Comparison of ENCODE assay signal across 11 mouse cellular contexts in genomic region chr4:43400976-43401375, GRCm38 (mm10). TPM values are rescaled to one million over a fixed set of nuclear protein-coding genes. Genes with fewer than 3 reads are reported as not detected.
A peak's percentile ranks its signal among the peaks of the same experiment; 100 is the strongest.
DNase-seq lines count a peak whose midpoint lies in the region; ATAC-seq lines count a peak whose summit lies in the region.
"Had no signal": no experiment of that assay in that cellular context is flagged by ENCODE, and none has a peak within 500 bp of the region (broad histone marks: within the 10 kb centered on the region; RNA-seq: fewer than 3 reads in every experiment).

No protein-coding gene starts in this region.

- H3K27ac ChIP-seq in kidney, embryonic 16.5 days (ENCODE audit: low read length) = peak overlapping the region; percentile 43
- 0 out of 2 replicates have a peak overlapping the region, but pooled peaks have one; percentile 0 for H3K27ac ChIP-seq in brown adipose tissue, adult 24 weeks (replicated peaks; ENCODE audit: low read depth, low read length)
- 0 out of 2 replicates have a peak overlapping the region, but pooled peaks have one; percentile 60 for H3K27ac ChIP-seq in embryonic facial prominence, embryonic 12.5 days
- peak overlapping the region; percentile 68 for H3K27ac ChIP-seq in lung, embryonic 16.5 days (ENCODE audit: low read length)
- H3K27ac ChIP-seq: liver, embryonic 15.5 days had no signal

- no peaks in the 10 kb centered on the region for H3K27me3 ChIP-seq in kidney, embryonic 16.5 days (ENCODE audit: insufficient read depth, low read length)
- no peaks in the 10 kb centered on the region for H3K27me3 ChIP-seq in embryonic facial prominence, embryonic 12.5 days
- no peaks in the 10 kb centered on the region for H3K27me3 ChIP-seq in lung, embryonic 16.5 days (ENCODE audit: control insufficient read depth, insufficient read depth, low read depth, low read length)

- H3K4me3 ChIP-seq in kidney, embryonic 16.5 days (ENCODE audit: low read length) = no peak overlapping the region
- no peak overlapping the region for H3K4me3 ChIP-seq in brown adipose tissue, adult 24 weeks (ENCODE audit: insufficient read depth, low read depth, low read length)
- no peak overlapping the region for H3K4me3 ChIP-seq in embryonic facial prominence, embryonic 12.5 days
- H3K4me3 ChIP-seq in lung, embryonic 16.5 days (ENCODE audit: low read length) = no peak overlapping the region
- H3K4me3 ChIP-seq: liver, embryonic 15.5 days had no signal

- H3K4me2 ChIP-seq in kidney, embryonic 16.5 days (replicated peaks; ENCODE audit: low read depth, low read length) = 0 out of 2 replicates have a peak overlapping the region, but pooled peaks have one; percentile 1
- H3K4me2 ChIP-seq in embryonic facial prominence, embryonic 12.5 days (replicated peaks) = peak overlapping the region; percentile 25; the same call in 1 of the 2 replicates
- H3K4me2 ChIP-seq in lung, embryonic 16.5 days (ENCODE audit: low read depth, low read length) = no peak overlapping the region
- H3K4me2 ChIP-seq: liver, embryonic 15.5 days had no signal

- ATAC-seq in kidney, embryonic 16.5 days (ENCODE audit: low FRiP score, low TSS enrichment) = peak; percentile 87
- peak; percentile 76 for ATAC-seq in embryonic facial prominence, embryonic 12.5 days (ENCODE audit: insufficient number of reproducible peaks, insufficient read depth, low FRiP score, low TSS enrichment)
- 0 out of 2 replicates have a peak, but pooled peaks have one; percentile 8 for ATAC-seq in lung, embryonic 16.5 days (ENCODE audit: low read depth)

- WGBS in kidney, embryonic 16.5 days = 18% methylated on average over 10 of the region's 10 CpGs
- WGBS in embryonic facial prominence, embryonic 12.5 days = 16% methylated on average over 10 of the region's 10 CpGs
- 25% methylated on average over 10 of the region's 10 CpGs for WGBS in lung, embryonic 16.5 days

- DNase-seq in kidney, postnatal 14 days = no peak
- DNase-seq in cerebellum, postnatal 36 days = no peak
- no peak for DNase-seq in left cerebral cortex, adult 8-10 months (ENCODE audit: low spot score in 2 of 2)
- no peak for DNase-seq in layer of hippocampus, postnatal 14 days (ENCODE audit: low spot score in 2 of 2)
- DNase-seq: cerebellum, adult 8-10 months; right cerebral cortex, postnatal 14 days had no signal

- H3K4me1 ChIP-seq in kidney, embryonic 16.5 days (ENCODE audit: insufficient read depth, low read length) = peaks cover 49% of the 10 kb centered on the region
- H3K4me1 ChIP-seq in brown adipose tissue, adult 24 weeks (ENCODE audit: control insufficient read depth, insufficient read depth, insufficient read length, low read length) = peaks cover 46% of the 10 kb centered on the region
- peaks cover 53% of the 10 kb centered on the region for H3K4me1 ChIP-seq in embryonic facial prominence, embryonic 12.5 days
- peaks cover 44% of the 10 kb centered on the region for H3K4me1 ChIP-seq in lung, embryonic 16.5 days (replicated peaks; ENCODE audit: control insufficient read depth, insufficient read depth, low read length)
- H3K4me1 ChIP-seq: liver, embryonic 15.5 days had no signal

- no peaks in the 10 kb centered on the region for H3K9me3 ChIP-seq in kidney, embryonic 16.5 days (ENCODE audit: low read length)
- H3K9me3 ChIP-seq in embryonic facial prominence, embryonic 12.5 days = no peaks in the 10 kb centered on the region
- H3K9me3 ChIP-seq in lung, embryonic 16.5 days (ENCODE audit: control insufficient read depth, low read length) = no peaks in the 10 kb centered on the region
- H3K9me3 ChIP-seq: liver, embryonic 15.5 days had no signal

- H3K36me3 ChIP-seq in kidney, embryonic 16.5 days (ENCODE audit: insufficient read depth, low read length) = no peaks in the 10 kb centered on the region
- no peaks in the 10 kb centered on the region for H3K36me3 ChIP-seq in embryonic facial prominence, embryonic 12.5 days
- no peaks in the 10 kb centered on the region for H3K36me3 ChIP-seq in lung, embryonic 16.5 days (ENCODE audit: control insufficient read depth, insufficient read depth, low read length)
- H3K36me3 ChIP-seq: liver, embryonic 15.5 days had no signal

- H3K9ac ChIP-seq in kidney, embryonic 16.5 days (replicated peaks; ENCODE audit: low read length) = peak overlapping the region; percentile 3; the same call in 1 of the 2 replicates
- H3K9ac ChIP-seq in embryonic facial prominence, embryonic 12.5 days = no peak overlapping the region
- peak overlapping the region; percentile 38; the same call in 1 of the 2 replicates for H3K9ac ChIP-seq in lung, embryonic 16.5 days (ENCODE audit: low read length)
- H3K9ac ChIP-seq: liver, embryonic 15.5 days had no signal

RNA-seq across cellular contexts. Expression of gene Rusc2, which starts 19.2 kb away (rescaled TPM):
- 10.3 and 13.4 TPM in 2 replicates for polyA plus RNA-seq in kidney, embryonic 16.5 days (2015; fragmentation: Nextera tagmentation; extraction: Ambion mirVana)
- 13.0 and 14.6 TPM in 2 replicates for polyA plus RNA-seq in brown adipose tissue, adult 24 weeks (2012; ENCODE audit: insufficient read depth, insufficient read length, missing spikeins)
- polyA plus RNA-seq in embryonic facial prominence, embryonic 12.5 days (2016; fragmentation: Nextera tagmentation; extraction: Ambion mirVana) = 15.7 and 18.1 TPM in 2 replicates
- polyA plus RNA-seq in lung, embryonic 16.5 days (2015; fragmentation: Nextera tagmentation; extraction: Ambion mirVana) = 12.9 and 15.1 TPM in 2 replicates
- 100 to 1,000 TPM; 116 to 144 (median 123) TPM for total RNA-seq in left cerebral cortex, adult 8-10 months (2022)
- total RNA-seq in layer of hippocampus, postnatal 14 days (2021) = 100 to 1,000 TPM; 127 to 145 TPM

RNA-seq across cellular contexts. Expression of gene Fam166b, which starts 28.0 kb away (rescaled TPM):
- polyA plus RNA-seq in kidney, embryonic 16.5 days (2015; fragmentation: Nextera tagmentation; extraction: Ambion mirVana) = 0.30 and 0.50 TPM in 2 replicates
- polyA plus RNA-seq in brown adipose tissue, adult 24 weeks (2012; ENCODE audit: insufficient read depth, insufficient read length, missing spikeins) = not detected in 2 replicates
- 0.27 TPM in 1 of 2 replicates, not detected in the other for polyA plus RNA-seq in embryonic facial prominence, embryonic 12.5 days (2016; fragmentation: Nextera tagmentation; extraction: Ambion mirVana)
- 0.87 and 1.4 TPM in 2 replicates for polyA plus RNA-seq in lung, embryonic 16.5 days (2015; fragmentation: Nextera tagmentation; extraction: Ambion mirVana)
- total RNA-seq in left cerebral cortex, adult 8-10 months (2022) = 1 to 10 TPM; 1.3 to 1.9 (median 1.4) TPM
- 1 to 10 TPM in 1 of 2 experiments, under 1 TPM in 1; 0.76 to 2.4 TPM for total RNA-seq in layer of hippocampus, postnatal 14 days (2021)
- polyA plus RNA-seq: liver, embryonic 15.5 days had no signal

RNA-seq across cellular contexts. Expression of gene Tesk1, which starts 40.8 kb away (rescaled TPM):
- 3.0 and 3.5 TPM in 2 replicates for polyA plus RNA-seq in kidney, embryonic 16.5 days (2015; fragmentation: Nextera tagmentation; extraction: Ambion mirVana)
- polyA plus RNA-seq in brown adipose tissue, adult 24 weeks (2012; ENCODE audit: insufficient read depth, insufficient read length, missing spikeins) = 33.8 and 37.9 TPM in 2 replicates
- 15.4 and 16.5 TPM in 2 replicates for polyA plus RNA-seq in embryonic facial prominence, embryonic 12.5 days (2016; fragmentation: Nextera tagmentation; extraction: Ambion mirVana)
- polyA plus RNA-seq in lung, embryonic 16.5 days (2015; fragmentation: Nextera tagmentation; extraction: Ambion mirVana) = 2.2 and 3.4 TPM in 2 replicates
- total RNA-seq in left cerebral cortex, adult 8-10 months (2022) = 10 to 100 TPM; 91.7 to 98.0 (median 95.6) TPM
- 10 to 100 TPM; 63.0 to 64.4 TPM for total RNA-seq in layer of hippocampus, postnatal 14 days (2021)

RNA-seq across cellular contexts. Expression of gene Cd72, which starts 53.5 kb away (rescaled TPM):
- 3.3 and 4.1 TPM in 2 replicates for polyA plus RNA-seq in kidney, embryonic 16.5 days (2015; fragmentation: Nextera tagmentation; extraction: Ambion mirVana)
- polyA plus RNA-seq in brown adipose tissue, adult 24 weeks (2012; ENCODE audit: insufficient read depth, insufficient read length, missing spikeins) = 1.5 and 1.9 TPM in 2 replicates
- polyA plus RNA-seq in embryonic facial prominence, embryonic 12.5 days (2016; fragmentation: Nextera tagmentation; extraction: Ambion mirVana) = 3.5 and 3.7 TPM in 2 replicates
- 2.0 and 3.0 TPM in 2 replicates for polyA plus RNA-seq in lung, embryonic 16.5 days (2015; fragmentation: Nextera tagmentation; extraction: Ambion mirVana)
- total RNA-seq in left cerebral cortex, adult 8-10 months (2022) = 1 to 10 TPM in 3 of 4 experiments, under 1 TPM in 1; 0.38 to 2.9 (median 1.6) TPM
- total RNA-seq in layer of hippocampus, postnatal 14 days (2021) = not detected

Comparison
In these comparisons a context has a peak if more than half of its experiments do, and no peak if none do; other contexts are left out.
1. ATAC-seq: peak in every context shown above with its lines; median percentile 87 in kidney, embryonic 16.5 days; 76 in embryonic facial prominence, embryonic 12.5 days; 8 in lung, embryonic 16.5 days.
2. H3K27ac ChIP-seq: peak in every context shown above with its lines; median percentile 68 in lung, embryonic 16.5 days; 60 in embryonic facial prominence, embryonic 12.5 days; 43 in kidney, embryonic 16.5 days; 0 in brown adipose tissue, adult 24 weeks.